Mouse (Mus musculus): ENCODE measurements around the gene Pde2a. TPM values are rescaled to one million over a fixed set of nuclear protein-coding genes. Genes with fewer than 3 reads are reported as not detected.

Pde2a gene
- total RNA-seq, 2 experiments from 2014 or later: 300 to 318 TPM

- peak overlapping the region; percentile 70 for H3K27ac ChIP-seq
- no peak overlapping the region for H3K4me3 ChIP-seq
- no peak for TF ChIP-seq CTCF (conservative IDR thresholded peaks at IDR 0.05)
- DNase-seq (ENCODE audit: low spot score in 2 of 2): no peak
Measured at GRCm38 (mm10) chr7:101414661-101415511, 6.6 kb upstream of the Pde2a start.

- no peak for DNase-seq (ENCODE audit: low spot score in 2 of 2)
- H3K27ac ChIP-seq: peak overlapping the region; percentile 59
- no peak for TF ChIP-seq CTCF (conservative IDR thresholded peaks at IDR 0.05)
- H3K4me3 ChIP-seq: no peak overlapping the region
Measured at GRCm38 (mm10) chr7:101415512-101416100, 5.9 kb upstream of the Pde2a start.

GRCm38 (mm10) chr7:101416391-101416790, 5.1 kb upstream of the Pde2a start:
- Histone ChIP-seq H3K27ac (no peak overlapping the region), H3K4me3 (no peak overlapping the region)
- TF ChIP-seq CTCF (conservative IDR thresholded peaks at IDR 0.05): no peak
- DNase-seq (ENCODE audit: low spot score in 2 of 2): no peak

- TF ChIP-seq CTCF (conservative IDR thresholded peaks at IDR 0.05): peak; percentile 49
- peak overlapping the region; percentile 51; the same call in 1 of the 2 replicates for H3K27ac ChIP-seq
- no peak overlapping the region for H3K4me3 ChIP-seq
- peak; percentile 44 for DNase-seq (ENCODE audit: low spot score in 2 of 2)
Measured at GRCm38 (mm10) chr7:101419013-101419770, 2.3 kb upstream of the Pde2a start.

GRCm38 (mm10) chr7:101422069-101422468, 578 bp downstream of the Pde2a start:
- H3K27ac ChIP-seq: peak overlapping the region; percentile 95
- peak overlapping the region; percentile 69 for H3K4me3 ChIP-seq
- no peak for DNase-seq (ENCODE audit: low spot score in 2 of 2)
- TF ChIP-seq CTCF (conservative IDR thresholded peaks at IDR 0.05): no peak; the same call in 1 of the 2 replicates

- H3K27ac ChIP-seq: peak overlapping the region; percentile 95
- peak overlapping the region; percentile 69 for H3K4me3 ChIP-seq
- TF ChIP-seq CTCF (conservative IDR thresholded peaks at IDR 0.05): no peak
- no peak for DNase-seq (ENCODE audit: low spot score in 2 of 2)
Measured at GRCm38 (mm10) chr7:101422646-101423045, 1.2 kb downstream of the Pde2a start.

- no peak for TF ChIP-seq CTCF (conservative IDR thresholded peaks at IDR 0.05)
- DNase-seq (ENCODE audit: low spot score in 2 of 2): no peak
- no peak overlapping the region for H3K27ac ChIP-seq
- H3K4me3 ChIP-seq: peak overlapping the region; percentile 3; the same call in 1 of the 2 replicates
Measured at GRCm38 (mm10) chr7:101423970-101424369, 2.5 kb downstream of the Pde2a start.

- no peak for TF ChIP-seq CTCF (conservative IDR thresholded peaks at IDR 0.05)
- H3K27ac ChIP-seq: no peak overlapping the region
- peak overlapping the region; percentile 41 for H3K4me3 ChIP-seq
- DNase-seq (ENCODE audit: low spot score in 2 of 2): no peak
Measured at GRCm38 (mm10) chr7:101426692-101427091, 5.2 kb downstream of the Pde2a start.

- no peak overlapping the region for H3K27ac ChIP-seq
Measured at GRCm38 (mm10) chr7:101427736-101428135, 6.2 kb downstream of the Pde2a start.

GRCm38 (mm10) chr7:101435038-101435437, 13.5 kb downstream of the Pde2a start:
- Histone ChIP-seq H3K27ac (no peak overlapping the region), H3K4me3 (no peak overlapping the region)
- TF ChIP-seq CTCF (conservative IDR thresholded peaks at IDR 0.05): no peak
- no peak for DNase-seq (ENCODE audit: low spot score in 2 of 2)

More at GRCm38 (mm10) chr7:101427736-101428135, 6.2 kb downstream of the Pde2a start:
- TF ChIP-seq CTCF (conservative IDR thresholded peaks at IDR 0.05): peak; percentile 92
- H3K4me3 ChIP-seq: peak overlapping the region; percentile 41; the same call in 1 of the 2 replicates
- DNase-seq (ENCODE audit: low spot score in 2 of 2): peak; percentile 58 to 69

GRCm38 (mm10) chr7:101437876-101438275, 16.4 kb downstream of the Pde2a start:
- DNase-seq (ENCODE audit: low spot score in 2 of 2): no peak
- no peak for TF ChIP-seq CTCF (conservative IDR thresholded peaks at IDR 0.05)
- H3K27ac ChIP-seq: no peak overlapping the region
- H3K4me3 ChIP-seq: no peak overlapping the region

- Histone ChIP-seq H3K27ac (0 out of 2 replicates have a peak overlapping the region, but pooled peaks have one; percentile 37), H3K4me3 (no peak overlapping the region)
- no peak for TF ChIP-seq CTCF (conservative IDR thresholded peaks at IDR 0.05)
- no peak for DNase-seq (ENCODE audit: low spot score in 2 of 2)
Measured at GRCm38 (mm10) chr7:101443093-101443492, 21.6 kb downstream of the Pde2a start.

GRCm38 (mm10) chr7:101444211-101444610, 22.7 kb downstream of the Pde2a start:
- H3K27ac ChIP-seq: no peak overlapping the region
- no peak for TF ChIP-seq CTCF (conservative IDR thresholded peaks at IDR 0.05)
- DNase-seq (ENCODE audit: low spot score in 2 of 2): no peak
- no peak overlapping the region for H3K4me3 ChIP-seq
